Mouse (Mus musculus) lung, postnatal 10 days (tissue): ENCODE measurements around the gene Zfp472.
A peak's percentile ranks its signal among the peaks of the same experiment; 100 is the strongest.

Source experiments
- DNase-seq: peaks from one replicate; pipeline ENCODE4 v3.0.0; 2021

The Zfp472 gene

DNA sequence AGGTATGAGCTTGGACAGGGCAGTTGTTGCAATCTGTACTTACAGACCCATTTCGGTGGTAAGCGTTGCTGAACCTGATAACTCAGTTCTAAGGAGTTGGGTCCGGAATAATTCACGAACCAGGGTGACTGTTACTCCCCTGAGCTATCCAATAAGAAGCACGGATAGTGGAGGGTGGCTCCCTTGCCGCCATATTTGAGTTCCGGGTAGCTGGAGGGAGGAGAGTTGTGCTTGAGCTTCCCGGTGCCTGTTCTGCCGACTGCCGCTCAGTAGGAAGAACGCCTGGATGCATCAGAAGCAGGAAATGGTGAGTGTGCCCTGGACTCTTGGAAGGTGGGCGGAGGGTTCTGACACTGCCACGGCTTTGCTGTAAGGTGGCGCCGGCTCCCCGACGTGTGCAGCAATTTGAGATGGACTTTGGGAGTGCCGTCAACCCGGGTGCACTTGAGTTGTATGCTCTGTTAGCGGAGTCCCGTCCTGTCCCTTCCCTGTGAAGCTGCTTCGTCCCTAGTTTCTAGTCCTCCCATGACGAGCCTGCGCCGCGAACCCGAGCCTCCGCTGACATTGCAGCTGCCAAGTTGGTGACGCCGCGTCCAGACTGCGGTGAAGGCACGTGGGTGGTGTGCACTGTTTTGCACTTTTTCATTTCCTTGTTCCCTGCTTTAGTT is at the start of gene Zfp472:
Zfp472 (plus strand) TSS at position 192 of the 668 bp plus-strand sequence.
- DNase-seq: peak; percentile 95

DNA sequence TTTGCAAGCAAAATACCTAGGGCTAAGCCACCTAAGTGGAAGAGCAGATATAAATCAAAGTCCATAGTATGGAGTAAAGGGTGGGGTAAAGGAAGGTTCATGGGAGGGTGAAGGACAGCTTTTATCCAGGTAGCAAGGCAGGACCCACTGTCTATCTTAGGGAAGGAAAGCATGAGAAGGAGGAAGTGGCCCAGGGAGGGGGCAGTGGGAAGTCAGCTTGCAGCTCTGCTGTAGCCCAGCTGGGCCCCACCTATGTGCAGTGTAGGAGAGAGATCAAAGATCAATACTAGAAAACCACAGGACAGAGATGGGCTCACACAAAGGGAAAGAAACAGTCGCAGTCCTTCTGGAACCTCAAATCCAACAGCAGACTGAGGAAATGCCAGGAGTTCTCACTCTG is 49.5 kb upstream of the Zfp472 start:
- no peak for DNase-seq

DNA sequence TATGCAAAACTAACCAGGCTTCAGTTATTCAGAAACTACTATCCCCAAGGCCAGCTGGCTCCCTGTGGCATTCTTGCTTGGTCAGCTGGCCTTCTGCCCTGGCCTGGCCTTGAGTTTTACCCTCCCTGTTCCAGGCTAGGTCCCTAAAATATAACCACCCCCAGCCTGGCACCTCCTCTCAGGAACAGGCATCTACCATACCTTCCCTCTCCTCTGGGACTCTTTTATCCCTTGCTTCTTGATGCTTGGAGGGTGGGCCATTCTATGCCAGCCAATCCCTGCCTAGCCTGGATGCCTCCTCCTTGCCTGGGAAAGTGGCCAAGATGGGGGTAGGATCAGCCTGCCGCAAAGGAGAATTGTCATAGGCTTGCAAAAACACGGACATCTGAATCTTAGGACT is 48.5 kb upstream of the Zfp472 start, which contains the start of gene Cyp4f14:
Cyp4f14 (minus strand) TSS at position 212 of the 400 bp plus-strand sequence.
- peak; percentile 11 for DNase-seq

DNA sequence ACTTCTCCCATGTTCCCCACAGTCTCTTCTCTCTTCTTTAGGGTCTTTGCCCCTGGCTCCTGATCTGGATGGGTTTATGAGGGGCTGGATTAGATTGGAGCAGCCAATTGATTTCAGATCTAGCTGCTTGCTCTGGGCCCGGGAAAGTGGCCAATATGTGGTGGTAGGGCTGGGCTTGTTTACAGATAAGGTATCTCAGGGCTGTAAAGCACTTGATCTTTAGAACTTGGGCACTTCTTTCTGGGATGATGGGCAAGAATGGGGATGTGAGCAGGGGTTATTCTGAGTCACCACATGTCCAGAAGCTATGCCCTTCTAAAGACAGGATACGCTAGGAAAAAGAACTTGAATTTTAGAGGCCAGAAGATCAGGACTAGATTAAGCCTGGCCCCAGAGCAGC is 46.5 kb upstream of the Zfp472 start:
- DNase-seq: no peak

DNA sequence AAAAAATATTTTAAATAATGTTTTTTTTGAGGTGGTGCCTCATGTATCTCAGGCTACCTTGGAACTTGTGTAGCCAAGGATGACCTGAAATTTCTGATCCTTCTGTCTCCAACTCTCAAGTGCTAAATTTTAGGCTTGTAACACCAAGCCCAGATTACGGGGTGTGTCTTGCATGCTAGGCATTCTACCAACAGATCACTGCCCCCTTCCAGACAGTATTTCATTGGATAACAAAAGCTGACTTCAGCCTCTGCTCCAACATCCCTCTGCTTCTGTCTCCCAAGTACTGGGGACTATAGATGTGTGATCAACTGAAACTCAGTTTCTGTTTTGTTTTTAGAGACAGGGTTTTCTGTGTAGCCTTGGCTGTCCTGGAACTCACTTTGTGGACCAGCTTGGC is 41.9 kb upstream of the Zfp472 start:
- no peak for DNase-seq

DNA sequence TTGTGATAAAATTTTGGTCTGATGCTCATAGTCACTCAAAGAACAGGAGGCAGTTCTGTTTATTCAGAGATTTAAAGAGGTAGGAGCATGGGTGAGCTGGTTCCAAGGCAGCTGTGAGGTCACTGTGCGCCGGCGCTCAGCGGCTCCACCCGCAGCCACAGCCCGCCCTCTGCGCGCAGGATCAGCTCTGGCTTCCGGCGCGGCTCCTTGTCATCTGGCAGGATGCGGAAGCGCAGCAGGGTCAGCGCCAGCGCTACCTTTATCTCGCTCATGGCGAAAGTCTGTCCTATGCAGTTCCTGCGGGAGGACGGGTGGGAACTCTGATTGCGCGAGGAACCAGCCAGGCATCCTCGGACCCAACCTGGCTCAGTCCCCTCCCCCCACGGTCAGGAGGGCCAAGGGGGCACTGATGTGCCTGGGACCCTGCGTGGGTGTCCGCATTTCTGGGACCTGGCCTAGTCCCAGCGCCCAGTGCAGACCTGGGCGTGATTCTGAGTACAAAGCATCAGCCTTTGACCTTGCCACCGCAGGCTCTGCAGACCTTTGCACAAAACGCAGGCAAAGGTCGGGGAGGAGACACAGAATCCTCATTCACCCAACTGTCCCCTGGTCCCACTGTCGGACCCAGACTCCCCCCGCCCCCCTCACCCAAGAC is 40.8 kb upstream of the Zfp472 start:
- DNase-seq: peak; percentile 83

DNA sequence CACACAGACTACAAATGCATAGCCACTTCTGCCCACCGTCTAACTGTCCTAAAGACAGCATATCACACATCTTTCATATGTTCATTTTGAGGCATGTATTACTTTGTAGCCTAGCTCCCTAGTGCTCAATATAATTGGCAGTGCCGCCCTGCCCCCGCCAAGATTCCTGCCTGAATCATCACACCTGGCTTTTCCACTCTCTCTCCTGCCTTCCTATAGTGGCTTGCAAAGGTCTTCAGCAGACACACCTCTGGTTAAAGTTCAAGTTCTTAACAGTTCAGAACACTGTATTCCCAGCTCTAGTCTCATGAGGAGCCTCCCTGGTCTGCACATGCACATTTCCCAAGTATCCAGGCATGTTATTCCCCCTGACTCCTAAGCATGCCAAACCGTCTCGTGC is 37.8 kb upstream of the Zfp472 start:
- DNase-seq: no peak

DNA sequence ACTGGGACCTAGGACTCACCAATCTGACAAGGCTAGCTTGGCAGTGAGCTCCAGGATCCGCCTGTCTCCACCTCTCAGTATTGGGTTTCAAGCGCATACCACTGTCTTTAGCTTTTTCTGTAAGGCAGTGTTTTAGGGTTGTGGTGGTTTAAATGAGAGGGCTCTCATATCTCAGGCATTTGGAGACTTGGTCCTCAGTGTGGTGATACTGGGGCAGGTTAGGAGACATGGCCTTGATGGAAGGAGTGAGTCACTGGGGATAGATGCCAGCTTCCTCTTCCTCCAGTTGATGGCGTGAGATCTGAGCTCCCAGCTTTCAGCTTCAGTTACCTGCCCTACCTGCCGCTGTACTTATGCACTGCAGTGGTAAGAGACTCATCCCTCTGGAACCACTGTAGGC is 25.8 kb upstream of the Zfp472 start:
- DNase-seq: no peak

DNA sequence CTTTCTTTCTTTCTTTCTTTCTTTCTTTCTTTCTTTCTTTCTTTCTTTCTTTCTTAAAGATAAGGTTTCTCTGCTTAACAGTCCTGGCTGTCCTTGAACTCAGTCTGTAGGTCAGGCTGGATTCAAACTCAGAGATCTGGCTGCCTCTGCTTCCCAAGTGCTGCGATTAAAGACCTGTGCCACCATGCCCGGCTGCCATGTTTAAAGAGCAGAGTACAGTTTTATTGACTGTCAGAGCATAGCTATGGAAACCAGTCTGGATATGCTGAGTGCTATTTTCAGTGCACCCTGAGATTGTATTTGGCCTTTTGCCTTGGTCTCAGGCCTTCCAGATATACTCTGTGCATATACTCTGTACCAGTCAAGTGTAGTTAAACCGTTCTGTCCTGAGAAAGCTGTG is 22.0 kb upstream of the Zfp472 start:
- no peak for DNase-seq

DNA sequence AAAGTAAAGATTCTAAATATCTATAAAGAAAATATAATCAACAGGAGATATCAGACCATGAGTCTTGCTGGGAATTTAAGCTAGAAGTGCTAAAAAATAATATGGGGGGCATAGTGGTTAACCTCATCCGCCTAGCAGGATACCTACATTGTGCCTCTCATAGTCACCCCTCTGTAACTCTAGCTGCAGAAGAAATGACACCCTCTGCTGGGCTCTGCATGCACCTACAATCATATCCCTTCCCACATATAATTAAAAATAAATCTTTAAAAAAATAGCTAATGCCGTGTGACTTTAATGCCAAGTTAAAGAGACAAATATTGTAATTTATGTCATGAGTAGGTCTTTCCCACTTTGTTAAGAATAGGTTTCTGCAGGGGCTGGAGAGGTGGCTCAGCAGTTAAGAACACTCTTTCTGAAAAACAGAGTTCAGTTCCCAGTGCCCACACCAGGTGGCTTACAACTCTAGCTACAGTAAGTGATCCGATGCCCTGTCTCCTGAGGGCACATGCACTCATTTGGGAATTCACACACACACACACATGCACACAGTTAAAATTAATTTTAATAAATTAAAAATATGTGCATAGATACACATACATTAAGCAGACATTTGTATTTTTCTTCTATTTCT is 21.1 kb upstream of the Zfp472 start:
- no peak for DNase-seq

DNA sequence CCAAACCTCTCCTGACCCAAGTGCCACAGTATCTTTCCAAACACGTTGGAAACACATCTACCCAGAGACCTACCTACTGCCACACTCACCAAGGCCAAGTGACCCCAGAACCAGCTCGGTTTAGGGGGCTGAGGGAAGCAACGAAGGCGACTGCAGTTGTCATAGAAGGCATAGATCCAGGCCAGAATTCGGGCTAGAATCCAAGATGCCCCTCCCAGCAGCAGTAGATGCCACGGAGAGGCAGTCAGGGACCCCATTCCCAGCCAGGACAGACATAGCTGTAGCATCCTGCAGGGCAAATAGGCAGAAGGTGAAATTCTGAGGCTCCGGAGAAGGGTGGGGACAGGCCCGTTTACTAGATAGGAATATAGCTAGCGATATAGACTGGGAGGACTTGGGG is 18.9 kb upstream of the Zfp472 start:
- peak; percentile 29 for DNase-seq

DNA sequence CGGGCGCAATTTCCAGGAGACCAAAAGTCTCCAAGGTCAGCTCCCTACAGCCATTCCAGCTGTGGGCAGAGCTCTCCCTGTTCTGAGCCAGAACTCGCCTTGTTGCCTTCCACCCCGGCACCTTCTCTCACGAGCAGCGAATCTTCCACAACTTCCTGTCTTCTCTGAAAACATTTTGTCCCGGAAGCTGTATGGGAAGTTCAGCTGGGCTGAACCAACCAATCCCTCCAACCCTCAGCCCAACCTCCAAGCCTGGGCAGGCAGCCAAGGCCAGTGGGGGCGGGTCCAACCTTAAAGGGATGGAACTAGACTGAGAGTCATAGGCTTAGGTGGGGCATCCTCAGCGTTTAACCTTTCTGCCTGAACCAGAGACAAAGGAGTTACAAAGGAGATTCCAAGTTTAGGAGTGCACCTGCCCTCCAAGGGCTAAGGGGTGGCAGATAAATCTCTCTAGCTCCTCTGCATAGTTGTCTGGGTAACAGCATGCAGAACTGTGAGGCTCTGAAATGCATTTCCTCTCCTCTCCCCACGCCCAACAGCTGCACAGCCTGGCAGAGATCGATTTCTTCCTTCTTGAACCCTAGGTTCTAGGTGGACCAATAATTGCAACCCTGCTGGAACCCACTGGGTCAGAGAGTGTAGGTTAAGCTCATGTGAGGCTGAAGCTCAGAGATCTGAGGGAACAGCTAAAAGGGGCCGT is 18.2 kb upstream of the Zfp472 start, which contains the start of gene Cyp4f13:
Cyp4f13 (minus strand) TSS at position 188 of the 700 bp plus-strand sequence.
- DNase-seq: peak; percentile 100

DNA sequence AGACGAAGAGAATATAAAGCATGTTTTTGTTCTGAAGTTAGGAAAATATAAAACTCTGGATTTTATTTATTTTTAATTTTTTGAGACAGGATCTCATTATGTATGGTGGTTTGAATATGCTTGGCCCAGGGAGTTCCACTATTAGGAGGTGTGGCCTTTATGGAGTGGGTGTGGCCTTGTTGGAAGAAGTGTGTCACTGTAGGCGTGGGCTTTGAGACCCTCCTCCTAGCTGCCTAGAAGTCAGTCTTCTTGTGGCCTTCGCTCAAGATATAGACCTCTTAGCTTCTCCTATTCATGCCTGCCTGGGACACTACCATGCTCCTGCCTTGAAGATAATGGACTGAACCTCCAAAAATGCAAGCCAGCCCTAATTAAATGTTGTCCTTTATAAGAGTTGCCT is 15.5 kb upstream of the Zfp472 start:
- no peak for DNase-seq

DNA sequence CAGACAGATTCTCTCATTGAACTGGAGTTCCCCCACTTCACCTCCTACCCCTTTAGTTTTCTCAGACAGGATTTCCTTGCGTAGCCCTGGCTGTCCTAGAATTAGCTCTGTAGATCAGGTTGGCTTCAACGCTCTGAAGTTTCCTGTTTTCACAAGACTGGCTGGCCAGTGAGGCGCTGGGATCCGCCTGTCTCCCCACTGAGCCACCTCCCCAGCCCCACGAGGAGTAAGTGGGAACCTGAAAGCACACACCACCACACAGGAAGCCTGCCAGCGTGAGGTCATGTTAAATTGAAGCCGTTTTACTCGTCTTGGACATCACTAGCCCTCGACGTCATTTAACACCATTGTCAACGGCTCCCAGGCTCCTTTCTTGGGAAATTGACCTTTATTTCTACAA is 14.6 kb upstream of the Zfp472 start:
- DNase-seq: no peak

DNA sequence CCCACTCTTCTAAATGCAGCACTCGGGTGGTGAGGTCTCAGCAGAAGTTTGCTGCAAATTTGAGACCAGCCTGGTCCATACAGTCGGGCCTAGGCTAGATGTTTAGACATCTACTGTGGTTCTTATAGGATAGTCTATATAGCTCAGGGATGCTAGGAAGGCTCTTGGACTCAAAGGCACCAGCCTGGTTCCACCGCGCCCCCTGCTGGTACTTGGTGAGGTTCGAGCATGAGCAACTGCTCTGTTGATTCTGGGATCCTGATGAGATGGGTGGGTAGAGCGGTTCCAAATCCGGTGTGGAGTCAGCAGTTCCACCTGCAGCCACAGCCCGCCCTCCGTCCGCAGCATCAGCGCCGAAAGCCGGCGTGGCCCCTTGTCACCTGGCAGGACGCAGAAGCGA is 14.2 kb upstream of the Zfp472 start:
- peak; percentile 87 for DNase-seq

DNA sequence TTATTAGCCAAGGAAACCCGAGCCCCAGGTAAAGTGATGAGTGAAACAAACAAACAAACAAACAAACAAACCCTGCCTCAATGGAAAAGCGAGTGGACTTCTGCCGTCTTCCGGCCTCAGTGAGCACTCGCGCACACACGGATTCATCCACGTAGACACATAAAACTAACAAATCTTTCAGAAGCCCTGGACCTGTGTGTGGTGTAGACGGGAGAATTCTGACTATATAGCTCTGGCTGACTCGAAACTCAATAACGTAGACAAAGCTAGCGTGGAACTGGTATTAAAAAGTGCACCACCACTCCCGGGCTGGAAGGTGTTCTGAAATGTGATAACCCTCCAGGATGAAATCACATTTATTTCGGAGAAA is 376 bp upstream of the Zfp472 start:
- peak; percentile 23 for DNase-seq

DNA sequence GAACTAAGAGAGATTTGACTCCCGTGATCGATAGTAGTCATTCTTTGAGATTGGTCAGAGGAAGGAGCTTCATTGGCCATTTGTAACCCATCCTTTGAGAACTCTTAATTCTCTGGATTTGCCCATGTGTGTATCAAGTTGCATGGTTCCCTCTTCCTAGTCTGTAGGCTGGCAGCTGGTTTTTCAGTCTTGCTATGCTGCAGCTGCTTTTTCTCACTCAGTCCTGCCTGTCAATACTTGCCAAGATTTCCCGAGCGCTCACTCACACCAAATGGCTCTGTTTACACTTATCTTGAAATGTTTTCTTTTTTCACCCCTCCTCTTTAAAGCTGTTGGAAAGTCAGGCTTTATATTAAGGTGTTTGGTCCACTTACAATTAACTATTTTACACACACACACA is 15.7 kb downstream of the Zfp472 start:
- no peak for DNase-seq

DNA sequence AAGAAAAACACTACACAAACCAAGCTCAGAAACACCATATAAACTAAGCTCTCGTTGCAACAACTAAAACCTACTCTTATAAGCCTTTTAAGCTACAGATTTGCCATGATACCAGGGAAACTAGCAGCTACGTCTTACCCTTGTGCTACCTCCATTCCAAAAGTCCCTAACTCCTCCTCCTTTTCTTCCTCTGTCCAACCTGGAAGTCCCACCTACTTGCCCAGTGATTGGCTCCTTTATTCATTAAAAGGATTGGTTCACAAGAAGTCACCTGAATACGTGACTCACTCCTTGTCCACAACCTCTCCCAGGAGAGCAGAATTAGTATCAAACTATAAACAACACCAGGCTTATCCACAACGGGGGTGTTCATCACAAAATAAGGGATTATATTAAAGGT is 20.7 kb downstream of the Zfp472 start:
- DNase-seq: no peak

DNA sequence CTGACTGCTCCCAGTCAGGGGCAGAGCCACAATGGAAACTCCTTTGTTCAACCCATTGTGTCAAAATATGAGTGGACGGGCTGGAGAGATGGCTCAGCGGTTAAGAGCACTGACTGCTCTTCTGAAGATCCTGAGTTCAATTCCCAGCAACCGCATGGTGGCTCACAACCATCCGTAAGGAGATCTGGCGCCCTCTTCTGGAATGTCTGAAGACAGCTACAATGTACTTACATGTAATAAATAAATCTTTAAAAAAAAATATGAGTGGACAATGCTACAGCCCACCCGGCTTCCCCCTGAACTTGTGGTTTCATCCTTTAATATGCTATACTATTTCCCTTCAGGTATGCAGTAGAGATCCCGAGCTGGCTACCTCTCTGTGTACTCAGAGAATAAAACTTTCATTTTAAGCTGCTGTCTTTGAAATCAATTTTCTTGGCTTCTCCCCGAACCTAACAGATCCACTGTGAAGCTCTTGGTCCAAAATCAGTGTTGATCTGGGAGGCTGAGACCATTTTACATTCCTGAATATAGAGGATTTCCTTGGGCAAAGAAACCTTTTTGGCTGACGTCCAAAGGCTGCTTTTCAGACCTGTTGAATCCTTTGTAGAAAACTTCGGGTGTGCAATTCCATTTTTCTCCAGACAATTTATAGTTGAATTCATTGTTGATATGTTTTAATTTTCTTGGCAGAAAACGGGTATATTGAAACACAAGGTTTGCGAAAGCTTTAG is 26.5 kb downstream of the Zfp472 start:
- DNase-seq: peak; percentile 50

DNA sequence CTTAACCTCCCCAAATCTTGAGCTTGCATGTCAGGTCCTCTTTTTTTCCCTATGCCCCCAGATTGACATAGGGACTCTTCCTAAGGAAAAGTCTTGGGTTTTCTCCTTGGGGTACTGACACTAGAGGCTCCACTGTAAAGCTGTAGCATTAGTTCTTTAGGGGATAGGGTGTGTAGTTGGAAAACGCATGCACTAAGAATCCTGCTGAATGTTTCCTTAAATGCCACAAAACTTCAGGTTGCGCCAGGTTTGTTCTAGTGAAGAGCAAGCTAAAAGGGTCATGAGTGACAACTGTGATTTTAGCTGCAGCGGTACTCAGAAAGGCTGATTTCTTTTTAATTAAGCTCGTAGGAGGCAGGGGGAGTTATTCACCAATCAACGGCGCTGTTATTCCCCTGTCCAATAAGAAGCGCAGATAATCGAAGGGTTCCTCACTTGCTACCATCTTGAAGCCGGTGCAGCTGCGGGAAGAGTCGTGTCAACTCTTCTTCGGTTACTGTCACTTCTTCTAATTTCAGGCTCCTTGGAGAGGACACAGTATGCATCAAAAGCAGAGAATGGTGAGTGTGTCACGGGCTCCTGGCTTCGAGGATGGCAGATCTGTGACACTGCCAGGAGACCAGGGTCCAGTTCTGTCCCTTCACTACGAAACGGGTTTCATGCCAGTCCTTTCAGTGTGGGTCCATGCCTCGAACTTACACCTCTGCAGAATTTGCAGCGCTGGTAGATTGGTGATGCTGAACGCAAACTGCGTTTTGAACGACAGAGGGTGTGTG is 27.3 kb downstream of the Zfp472 start, which contains the start of gene Zfp952:
Zfp952 (plus strand) TSS at position 431 of the 776 bp plus-strand sequence.
- DNase-seq: peak; percentile 93

DNA sequence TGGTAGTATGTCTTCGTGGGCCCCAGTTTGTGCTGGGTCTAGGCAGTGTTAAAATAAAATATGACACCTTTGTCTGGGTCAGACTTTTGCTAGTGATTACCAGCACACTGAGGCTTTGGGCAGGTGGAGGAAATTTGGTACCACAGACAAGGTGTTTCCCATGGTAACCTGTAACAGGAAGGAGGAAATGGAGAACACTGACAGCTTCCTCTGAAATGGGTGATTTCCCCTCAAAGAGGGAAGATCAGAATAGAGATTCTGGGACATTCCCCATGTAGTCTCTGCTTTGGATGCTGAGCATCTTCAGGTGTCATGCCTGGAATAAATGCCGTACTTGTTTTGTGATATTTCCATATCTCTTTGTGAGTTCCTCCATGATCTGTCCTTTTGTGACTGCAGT is 32.9 kb downstream of the Zfp472 start:
- DNase-seq: no peak

DNA sequence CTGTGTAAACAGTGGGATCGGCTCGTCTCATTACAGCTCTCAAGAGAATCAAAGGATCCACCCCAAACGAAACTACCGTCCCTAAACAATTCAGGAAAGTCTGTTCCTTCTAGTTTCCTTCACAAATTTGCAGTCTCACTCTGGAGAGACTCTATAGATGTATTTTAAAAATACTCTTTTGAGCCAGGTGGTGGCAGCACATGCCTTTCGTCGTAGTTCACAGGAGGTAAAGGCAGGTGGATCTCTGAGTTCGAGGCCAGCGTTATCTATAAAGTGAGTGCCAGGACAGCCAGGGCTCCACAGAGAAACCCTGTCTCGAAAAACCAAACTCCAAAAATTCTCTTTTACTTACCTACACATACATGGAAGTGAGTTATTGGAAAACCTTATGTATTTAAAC is 42.7 kb downstream of the Zfp472 start:
- DNase-seq: no peak
